Comparison of ENCODE assay signal across 23 mouse cellular contexts in genomic region chr7:19955861-19956260, GRCm38 (mm10). TPM values are rescaled to one million over a fixed set of nuclear protein-coding genes. Genes with fewer than 3 reads are reported as not detected.
A peak's percentile ranks its signal among the peaks of the same experiment; 100 is the strongest.
DNase-seq lines count a peak whose midpoint lies in the region; ATAC-seq and TF ChIP-seq lines count a peak whose summit lies in the region.
"Had no signal": no experiment of that assay in that cellular context is flagged by ENCODE, and none has a peak within 500 bp of the region (broad histone marks: within the 10 kb centered on the region; RNA-seq: fewer than 3 reads in every experiment).

No protein-coding gene starts in this region.

- DNase-seq in liver, adult 2 months (ENCODE audit: extremely low read depth, low read depth, low spot score) = no peak
- DNase-seq in midbrain, embryonic 14.5 days = no peak
- DNase-seq in NIH3T3 (ENCODE audit: low read depth) = peak; percentile 30
- DNase-seq in ovary, postnatal 36 days (ENCODE audit: low spot score) = no peak

- no peak for TF ChIP-seq CTCF in liver, adult 2 months (IDR thresholded peaks at IDR 0.05; ENCODE audit: low read depth, low read length)

- H3K9ac ChIP-seq in liver, adult 2 months (ENCODE audit: low read depth, low read length) = peak overlapping the region; percentile 11; the same call in 1 of the 2 replicates
- no peak overlapping the region for H3K9ac ChIP-seq in liver, embryonic 12.5 days
- H3K9ac ChIP-seq in midbrain, embryonic 13.5 days (replicated peaks) = no peak overlapping the region
- H3K9ac ChIP-seq in midbrain, embryonic 14.5 days (replicated peaks; ENCODE audit: low read length) = no peak overlapping the region
- H3K9ac ChIP-seq: heart, embryonic 15.5 days; hindbrain, embryonic 13.5 days had no signal

- H3K79me2 ChIP-seq in liver, adult 2 months (ENCODE audit: control insufficient read depth, insufficient read depth, low read length) = no peaks in the 10 kb centered on the region

- no peaks in the 10 kb centered on the region for H3K27me3 ChIP-seq in liver, adult 2 months (ENCODE audit: control insufficient read depth, insufficient read depth, low read length)
- no peaks in the 10 kb centered on the region for H3K27me3 ChIP-seq in liver, embryonic 12.5 days (replicated peaks)
- no peaks in the 10 kb centered on the region for H3K27me3 ChIP-seq in midbrain, embryonic 13.5 days
- no peaks in the 10 kb centered on the region for H3K27me3 ChIP-seq in midbrain, embryonic 14.5 days (ENCODE audit: control insufficient read depth, insufficient read depth, low read length)
- H3K27me3 ChIP-seq: heart, embryonic 15.5 days; hindbrain, embryonic 13.5 days had no signal

- H3K4me2 ChIP-seq in liver, embryonic 12.5 days = no peak overlapping the region
- no peak overlapping the region for H3K4me2 ChIP-seq in midbrain, embryonic 13.5 days (replicated peaks)
- no peak overlapping the region for H3K4me2 ChIP-seq in midbrain, embryonic 14.5 days (ENCODE audit: low read length)
- H3K4me2 ChIP-seq: heart, embryonic 11.5 days; heart, embryonic 15.5 days; hindbrain, embryonic 13.5 days had no signal

- no peak for ATAC-seq in liver, embryonic 12.5 days
- ATAC-seq in midbrain, embryonic 13.5 days = 0 out of 2 replicates have a peak, but pooled peaks have one; percentile 9
- no peak for ATAC-seq in midbrain, embryonic 14.5 days (ENCODE audit: low FRiP score, low TSS enrichment)
- peak; percentile 5; the same call in 1 of the 2 replicates for ATAC-seq in granulocyte monocyte progenitor cell, adult 5-6 weeks (replicated peaks; ENCODE audit: poor library complexity, severe bottlenecking)
- no peak for ATAC-seq in megakaryocyte-erythroid progenitor cell, adult 5-6 weeks (replicated peaks; ENCODE audit: low FRiP score, low TSS enrichment, poor library complexity, severe bottlenecking)

- H3K36me3 ChIP-seq in liver, adult 2 months (ENCODE audit: control insufficient read depth, insufficient read depth, low read length) = no peaks in the 10 kb centered on the region
- no peaks in the 10 kb centered on the region for H3K36me3 ChIP-seq in liver, embryonic 12.5 days
- no peaks in the 10 kb centered on the region for H3K36me3 ChIP-seq in midbrain, embryonic 13.5 days
- H3K36me3 ChIP-seq in midbrain, embryonic 14.5 days (ENCODE audit: control insufficient read depth, insufficient read depth, low read length) = no peaks in the 10 kb centered on the region
- H3K36me3 ChIP-seq: embryonic facial prominence, embryonic 10.5 days; forebrain, embryonic 10.5 days; G1E; heart, embryonic 15.5 days; hindbrain, embryonic 13.5 days had no signal

- H3K27ac ChIP-seq in liver, adult 2 months (replicated peaks; ENCODE audit: insufficient read depth, low read depth, low read length) = peak overlapping the region; percentile 87
- no peak overlapping the region for H3K27ac ChIP-seq in liver, embryonic 12.5 days
- H3K27ac ChIP-seq in midbrain, embryonic 13.5 days = no peak overlapping the region
- no peak overlapping the region for H3K27ac ChIP-seq in midbrain, embryonic 14.5 days (replicated peaks; ENCODE audit: low read depth, low read length)
- H3K27ac ChIP-seq: embryonic facial prominence, embryonic 10.5 days; forebrain, embryonic 10.5 days; heart, adult 2 months; heart, embryonic 15.5 days; hindbrain, embryonic 13.5 days had no signal

- H3K4me3 ChIP-seq in liver, adult 2 months (ENCODE audit: insufficient read depth, low read depth, low read length) = no peak overlapping the region
- H3K4me3 ChIP-seq in liver, embryonic 12.5 days = no peak overlapping the region
- H3K4me3 ChIP-seq in midbrain, embryonic 13.5 days (replicated peaks) = no peak overlapping the region
- H3K4me3 ChIP-seq in midbrain, embryonic 14.5 days (replicated peaks; ENCODE audit: low read depth, low read length) = no peak overlapping the region
- H3K4me3 ChIP-seq: embryonic facial prominence, embryonic 10.5 days; forebrain, embryonic 10.5 days; heart, adult 2 months; heart, embryonic 15.5 days; hindbrain, embryonic 13.5 days had no signal

- WGBS in liver, adult 2 months = 27% methylated on average over 4 of the region's 4 CpGs
- 67% methylated on average over 4 of the region's 4 CpGs for WGBS in liver, embryonic 12.5 days (ENCODE audit: insufficient replicate concordance)
- WGBS in midbrain, embryonic 13.5 days = 85% methylated on average over 3 of the region's 4 CpGs
- 75% methylated on average over 4 of the region's 4 CpGs for WGBS in midbrain, embryonic 14.5 days

- H3K9me3 ChIP-seq in liver, embryonic 12.5 days (replicated peaks) = no peaks in the 10 kb centered on the region
- H3K9me3 ChIP-seq in midbrain, embryonic 13.5 days = no peaks in the 10 kb centered on the region
- no peaks in the 10 kb centered on the region for H3K9me3 ChIP-seq in midbrain, embryonic 14.5 days (ENCODE audit: control insufficient read depth, low read length)
- H3K9me3 ChIP-seq: embryonic facial prominence, embryonic 10.5 days; forebrain, embryonic 10.5 days; G1E; heart, embryonic 15.5 days; hindbrain, embryonic 13.5 days had no signal

- peaks cover 17% of the 10 kb centered on the region for H3K4me1 ChIP-seq in liver, adult 2 months (ENCODE audit: control insufficient read depth, insufficient read depth, low read length)
- peaks cover 7% of the 10 kb centered on the region; the same call in 1 of the 2 replicates for H3K4me1 ChIP-seq in liver, embryonic 12.5 days
- no peaks in the 10 kb centered on the region for H3K4me1 ChIP-seq in midbrain, embryonic 13.5 days (replicated peaks)
- H3K4me1 ChIP-seq in midbrain, embryonic 14.5 days (ENCODE audit: control insufficient read depth, insufficient read depth, low read length) = no peaks in the 10 kb centered on the region
- H3K4me1 ChIP-seq: hindbrain, embryonic 13.5 days had no signal

- no peak for TF ChIP-seq POLR2A in liver, adult 2 months (IDR thresholded peaks at IDR 0.05; ENCODE audit: extremely low read depth, insufficient read depth, low read length)

RNA-seq across cellular contexts. Expression of gene Igsf23, which starts 5.3 kb away (rescaled TPM):
- 0.09 and 0.13 TPM in 2 replicates for total RNA-seq in liver, adult 2 months (2014; rRNA removed)
- 0.78 and 1.6 TPM in 2 replicates for polyA plus RNA-seq in liver, adult 2 months (2012; rRNA removed)
- 0.26 and 0.30 TPM in 2 replicates for polyA plus RNA-seq in liver, embryonic 12.5 days (2016; fragmentation: Nextera tagmentation; extraction: Ambion mirVana)
- polyA plus RNA-seq in midbrain, embryonic 13.5 days (2015; fragmentation: Nextera tagmentation; extraction: Ambion mirVana) = not detected in 2 replicates
- not detected in 2 replicates for polyA plus RNA-seq in midbrain, embryonic 14.5 days (2014; fragmentation: Nextera tagmentation; extraction: Ambion mirVana)
- total RNA-seq in granulocyte monocyte progenitor cell, adult 5-6 weeks (2014; fragmentation: Nextera tagmentation) = 3.4 TPM in 1 of 2 replicates, not detected in the other
- not detected in 2 replicates for total RNA-seq in granulocyte monocyte progenitor cell, adult 5-6 weeks (2017)
- not detected in 2 replicates for total RNA-seq in megakaryocyte-erythroid progenitor cell, adult 5-6 weeks (2014; fragmentation: Nextera tagmentation)
- 0.50 TPM in 1 of 2 replicates, not detected in the other for total RNA-seq in megakaryocyte-erythroid progenitor cell, adult 5-6 weeks (2017)
- total RNA-seq: gastrocnemius, adult 8-10 months; gastrocnemius, postnatal 36 days; hematopoietic stem cell, adult 5-6 weeks had no signal
- polyA plus RNA-seq: embryonic facial prominence, embryonic 10.5 days; embryonic facial prominence, embryonic 14.5 days; forebrain, embryonic 10.5 days; forebrain, embryonic 14.5 days; G1E had no signal

RNA-seq across cellular contexts. Expression of gene Ceacam20, which starts 9.4 kb away (rescaled TPM):
- not detected in 2 replicates for total RNA-seq in liver, adult 2 months (2014; rRNA removed)
- not detected in 2 replicates for polyA plus RNA-seq in liver, adult 2 months (2012; rRNA removed)
- not detected in 2 replicates for polyA plus RNA-seq in liver, embryonic 12.5 days (2016; fragmentation: Nextera tagmentation; extraction: Ambion mirVana)
- polyA plus RNA-seq in midbrain, embryonic 13.5 days (2015; fragmentation: Nextera tagmentation; extraction: Ambion mirVana) = not detected in 2 replicates
- not detected in 2 replicates for polyA plus RNA-seq in midbrain, embryonic 14.5 days (2014; fragmentation: Nextera tagmentation; extraction: Ambion mirVana)
- not detected in 2 replicates for total RNA-seq in granulocyte monocyte progenitor cell, adult 5-6 weeks (2014; fragmentation: Nextera tagmentation)
- not detected in 2 replicates for total RNA-seq in granulocyte monocyte progenitor cell, adult 5-6 weeks (2017)
- not detected in 2 replicates for total RNA-seq in megakaryocyte-erythroid progenitor cell, adult 5-6 weeks (2014; fragmentation: Nextera tagmentation)
- total RNA-seq in megakaryocyte-erythroid progenitor cell, adult 5-6 weeks (2017) = not detected in 2 replicates
- total RNA-seq: adrenal gland, postnatal 14 days; G1E; gastrocnemius, adult 8-10 months; gastrocnemius, postnatal 36 days; heart, adult 2 months; heart, postnatal 14 days; hematopoietic stem cell, adult 5-6 weeks had no signal
- polyA plus RNA-seq: CD4-positive, CD25-positive, alpha-beta regulatory T cell, adult 4 months; embryonic facial prominence, embryonic 10.5 days; embryonic facial prominence, embryonic 14.5 days; forebrain, embryonic 10.5 days; forebrain, embryonic 14.5 days; G1E; heart, adult 2 months; heart, embryonic 11.5 days; heart, embryonic 15.5 days; hindbrain, embryonic 13.5 days had no signal

RNA-seq across cellular contexts. Expression of gene Pvr, which starts 34.9 kb away (rescaled TPM):
- total RNA-seq in liver, adult 2 months (2014; rRNA removed) = 5.1 and 7.6 TPM in 2 replicates
- polyA plus RNA-seq in liver, adult 2 months (2012; rRNA removed) = 3.4 and 6.8 TPM in 2 replicates
- polyA plus RNA-seq in liver, embryonic 12.5 days (2016; fragmentation: Nextera tagmentation; extraction: Ambion mirVana) = 3.6 and 3.9 TPM in 2 replicates
- polyA plus RNA-seq in midbrain, embryonic 13.5 days (2015; fragmentation: Nextera tagmentation; extraction: Ambion mirVana) = 5.3 and 6.2 TPM in 2 replicates
- polyA plus RNA-seq in midbrain, embryonic 14.5 days (2014; fragmentation: Nextera tagmentation; extraction: Ambion mirVana) = 4.9 and 8.2 TPM in 2 replicates
- total RNA-seq in granulocyte monocyte progenitor cell, adult 5-6 weeks (2014; fragmentation: Nextera tagmentation) = 10.7 and 32.3 TPM in 2 replicates
- total RNA-seq in granulocyte monocyte progenitor cell, adult 5-6 weeks (2017) = 10.9 and 11.3 TPM in 2 replicates
- 1.3 and 6.4 TPM in 2 replicates for total RNA-seq in megakaryocyte-erythroid progenitor cell, adult 5-6 weeks (2014; fragmentation: Nextera tagmentation)
- total RNA-seq in megakaryocyte-erythroid progenitor cell, adult 5-6 weeks (2017) = 0.85 and 0.91 TPM in 2 replicates
- polyA plus RNA-seq: G1E had no signal

RNA-seq across cellular contexts. Expression of gene Nlrp9b, which starts 35.4 kb away (rescaled TPM):
- not detected in 2 replicates for total RNA-seq in liver, adult 2 months (2014; rRNA removed)
- not detected in 2 replicates for polyA plus RNA-seq in liver, adult 2 months (2012; rRNA removed)
- not detected in 2 replicates for polyA plus RNA-seq in liver, embryonic 12.5 days (2016; fragmentation: Nextera tagmentation; extraction: Ambion mirVana)
- not detected in 2 replicates for polyA plus RNA-seq in midbrain, embryonic 13.5 days (2015; fragmentation: Nextera tagmentation; extraction: Ambion mirVana)
- not detected in 2 replicates for polyA plus RNA-seq in midbrain, embryonic 14.5 days (2014; fragmentation: Nextera tagmentation; extraction: Ambion mirVana)
- not detected in 2 replicates for total RNA-seq in granulocyte monocyte progenitor cell, adult 5-6 weeks (2014; fragmentation: Nextera tagmentation)
- not detected in 2 replicates for total RNA-seq in granulocyte monocyte progenitor cell, adult 5-6 weeks (2017)
- not detected in 2 replicates for total RNA-seq in megakaryocyte-erythroid progenitor cell, adult 5-6 weeks (2014; fragmentation: Nextera tagmentation)
- total RNA-seq in megakaryocyte-erythroid progenitor cell, adult 5-6 weeks (2017) = not detected in 2 replicates
- total RNA-seq: adrenal gland, postnatal 14 days; gastrocnemius, adult 8-10 months; gastrocnemius, postnatal 36 days; heart, adult 2 months; heart, postnatal 14 days; hematopoietic stem cell, adult 5-6 weeks had no signal
- polyA plus RNA-seq: CD4-positive, CD25-positive, alpha-beta regulatory T cell, adult 4 months; embryonic facial prominence, embryonic 10.5 days; embryonic facial prominence, embryonic 14.5 days; forebrain, embryonic 10.5 days; forebrain, embryonic 14.5 days; G1E; heart, adult 2 months; heart, embryonic 11.5 days; heart, embryonic 15.5 days; hindbrain, embryonic 13.5 days had no signal

Comparison
In these comparisons a context has a peak if more than half of its experiments do, and no peak if none do; other contexts are left out.
1. ATAC-seq: peak in midbrain, embryonic 13.5 days (single experiment) and granulocyte monocyte progenitor cell, adult 5-6 weeks (single experiment); none in liver, embryonic 12.5 days (single experiment), midbrain, embryonic 14.5 days (single experiment) and megakaryocyte-erythroid progenitor cell, adult 5-6 weeks (single experiment).